Mouse (Mus musculus): Measurements from ENCODE around the gene Pygl. TPM values are rescaled to one million over a fixed set of nuclear protein-coding genes. Genes with fewer than 3 reads are reported as not detected.

Gene Pygl
- total RNA-seq, 4 experiments from 2014 or later, result 2.4 to 13.7 (median 2.9) TPM

GRCm38 (mm10) chr12:70157292-70158066 lies 73.8 kb downstream of the Pygl start:
- no peak for DNase-seq (ENCODE audit: low spot score)

GRCm38 (mm10) chr12:70156222-70156621 lies 75.1 kb downstream of the Pygl start:
- DNase-seq (ENCODE audit: low spot score), result no peak

GRCm38 (mm10) chr12:70153842-70154241 lies 77.4 kb downstream of the Pygl start, which contains the start of gene Abhd12b:
Gene Abhd12b, plus strand, starts transcription at chr12:70154142.
- DNase-seq (ENCODE audit: low spot score), result no peak

GRCm38 (mm10) chr12:70148631-70149265 lies 82.5 kb downstream of the Pygl start:
- no peak for DNase-seq (ENCODE audit: low spot score)

GRCm38 (mm10) chr12:70147986-70148630 lies 83.2 kb downstream of the Pygl start:
- no peak for DNase-seq (ENCODE audit: low spot score)

- DNase-seq (ENCODE audit: low spot score), result no peak
Measured at GRCm38 (mm10) chr12:70145586-70145985, 85.7 kb downstream of the Pygl start.

GRCm38 (mm10) chr12:70144637-70145448 lies 86.4 kb downstream of the Pygl start:
- peak; percentile 74 for DNase-seq (ENCODE audit: low spot score)

- DNase-seq (ENCODE audit: low spot score), result peak; percentile 40
Measured at GRCm38 (mm10) chr12:70144106-70144587, 87.1 kb downstream of the Pygl start.

- DNase-seq (ENCODE audit: low spot score), result no peak
Measured at GRCm38 (mm10) chr12:70140993-70141576, 90.2 kb downstream of the Pygl start.

Other genes with a start within 250 kb of the Pygl start
- gene Sav1, start 244.5 kb downstream of the Pygl start, total RNA-seq (2022), result 10 to 100 TPM; 18.7 to 24.2 (median 22.0) TPM
- 10 to 100 TPM; 13.1 to 17.0 (median 14.7) TPM for gene Nin, start 117.8 kb downstream of the Pygl start, total RNA-seq (2022)
- gene Abhd12b, start 77.3 kb downstream of the Pygl start, total RNA-seq (2022), result not detected
- gene Trim9, start 116.1 kb upstream of the Pygl start, total RNA-seq (2022), result under 1 TPM in 3 of 4 experiments, not detected in 1; 0.09 to 0.19 (median 0.11) TPM
- gene Tmx1, start 221.6 kb upstream of the Pygl start, total RNA-seq (2022), result 10 to 100 TPM; 25.4 to 35.4 (median 30.8) TPM

All from heart, adult 8-10 months (tissue).